Mouse (Mus musculus): Measurements from ENCODE around the gene Mastl. TPM values are rescaled to one million over a fixed set of nuclear protein-coding genes. Genes with fewer than 3 reads are reported as not detected.

Mastl gene
- polyA plus RNA-seq, 1 experiment from 2014 or later, result 8.5 TPM

DNA sequence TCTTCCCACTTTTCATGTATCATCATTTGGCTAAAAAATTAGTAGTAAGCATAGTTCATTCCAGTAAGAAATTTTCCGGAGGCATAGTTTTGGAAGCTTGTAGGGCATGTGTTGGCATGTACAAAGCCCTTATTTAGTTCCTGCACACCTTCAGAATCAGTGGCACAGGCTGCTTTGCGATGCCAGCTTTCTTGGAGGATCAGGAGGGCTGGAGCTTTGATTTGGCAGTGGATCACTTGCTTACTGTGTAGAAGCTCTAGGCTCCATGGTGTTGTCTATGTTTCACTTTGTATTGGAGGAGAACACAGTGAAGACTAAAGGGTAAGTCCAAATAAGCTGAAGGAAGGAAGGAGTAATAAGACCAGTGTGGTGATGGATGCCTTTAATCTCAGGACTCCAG, 85.3 kb downstream of the Mastl start:
- no peak overlapping the region for H3K9ac ChIP-seq (ENCODE audit: low read depth, low read length)
- no peak overlapping the region for H3K27ac ChIP-seq (replicated peaks; ENCODE audit: low read depth, low read length)
- H3K4me2 ChIP-seq (ENCODE audit: low read depth, low read length), result no peak overlapping the region
- ATAC-seq (ENCODE audit: low read depth), result no peak
- 0 out of 2 replicates have a peak, but pooled peaks cover 8% of the 10 kb centered on the region for H3K36me3 ChIP-seq (ENCODE audit: control insufficient read depth, insufficient read depth, low read length)
- no peak overlapping the region for H3K4me3 ChIP-seq (ENCODE audit: low read depth, low read length)
- H3K27me3 ChIP-seq (replicated peaks; ENCODE audit: control insufficient read depth, insufficient read depth, low read length), result no peaks in the 10 kb centered on the region
- 86% methylated on average over 2 of the region's 2 CpGs for WGBS
- H3K4me1 ChIP-seq (ENCODE audit: control insufficient read depth, insufficient read depth, low read length), result no peaks in the 10 kb centered on the region
- DNase-seq (ENCODE audit: low spot score), result no peak
- H3K9me3 ChIP-seq (ENCODE audit: control insufficient read depth, low read length), result no peaks in the 10 kb centered on the region

GRCm38 (mm10) chr2:23068894-23069744, 86.7 kb downstream of the Mastl start:
- no peaks in the 10 kb centered on the region for H3K4me1 ChIP-seq (ENCODE audit: control insufficient read depth, insufficient read depth, low read length)
- ATAC-seq (ENCODE audit: low read depth), result peak; percentile 92
- H3K27ac ChIP-seq (replicated peaks; ENCODE audit: low read depth, low read length), result peak overlapping the region; percentile 98
- H3K36me3 ChIP-seq (ENCODE audit: control insufficient read depth, insufficient read depth, low read length), result 0 out of 2 replicates have a peak, but pooled peaks cover 8% of the 10 kb centered on the region
- peak overlapping the region; percentile 96 for H3K4me2 ChIP-seq (ENCODE audit: low read depth, low read length)
- peak overlapping the region; percentile 81 for H3K9ac ChIP-seq (ENCODE audit: low read depth, low read length)
- H3K9me3 ChIP-seq (ENCODE audit: control insufficient read depth, low read length), result no peaks in the 10 kb centered on the region
- DNase-seq (ENCODE audit: low spot score), result peak; percentile 95
- no peaks in the 10 kb centered on the region for H3K27me3 ChIP-seq (replicated peaks; ENCODE audit: control insufficient read depth, insufficient read depth, low read length)
- 0% methylated on average over 48 of the region's 50 CpGs for WGBS
- peak overlapping the region; percentile 72 for H3K4me3 ChIP-seq (ENCODE audit: low read depth, low read length)

DNA sequence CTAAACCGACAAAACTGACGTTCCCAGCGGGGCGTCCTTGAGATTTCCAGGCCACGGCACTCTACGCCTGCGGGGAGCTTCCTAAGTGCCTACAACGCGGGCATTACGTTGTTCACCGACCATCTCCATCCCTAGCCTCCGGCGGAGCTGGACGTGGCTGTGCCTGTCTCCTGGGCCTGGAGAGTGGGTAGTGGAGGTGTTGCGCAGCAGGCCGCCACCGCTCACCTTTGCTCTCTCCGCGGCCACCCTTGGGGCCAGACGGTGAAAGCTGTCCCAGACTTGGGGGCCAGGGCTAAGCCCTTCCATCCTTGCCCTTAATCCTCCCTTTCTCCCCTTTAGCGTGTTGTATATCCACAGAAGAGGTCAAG, 87.5 kb downstream of the Mastl start:
- Histone ChIP-seq H3K4me1 (ENCODE audit: control insufficient read depth, insufficient read depth, low read length) (no peaks in the 10 kb centered on the region), H3K4me2 (ENCODE audit: low read depth, low read length) (peak overlapping the region; percentile 96), H3K27ac (replicated peaks; ENCODE audit: low read depth, low read length) (peak overlapping the region; percentile 98), H3K27me3 (replicated peaks; ENCODE audit: control insufficient read depth, insufficient read depth, low read length) (no peaks in the 10 kb centered on the region), H3K36me3 (ENCODE audit: control insufficient read depth, insufficient read depth, low read length) (0 out of 2 replicates have a peak, but pooled peaks cover 6% of the 10 kb centered on the region), H3K9ac (ENCODE audit: low read depth, low read length) (peak overlapping the region; percentile 81), H3K9me3 (ENCODE audit: control insufficient read depth, low read length) (no peaks in the 10 kb centered on the region), H3K4me3 (ENCODE audit: low read depth, low read length) (peak overlapping the region; percentile 72)
- peak; percentile 41 for ATAC-seq (ENCODE audit: low read depth)
- no peak for DNase-seq (ENCODE audit: low spot score)
- under 1% methylated on average over 20 of the region's 21 CpGs for WGBS

GRCm38 (mm10) chr2:23067552-23068369, 88.1 kb downstream of the Mastl start, which contains the start of gene Acbd5:
TSS of gene Acbd5 (plus strand) at chr2:23068167.
- Histone ChIP-seq H3K4me1 (ENCODE audit: control insufficient read depth, insufficient read depth, low read length) (no peaks in the 10 kb centered on the region), H3K9me3 (ENCODE audit: control insufficient read depth, low read length) (no peaks in the 10 kb centered on the region), H3K4me2 (ENCODE audit: low read depth, low read length) (peak within 1 kb of the TSS; percentile 96), H3K27ac (replicated peaks; ENCODE audit: low read depth, low read length) (peak within 1 kb of the TSS; percentile 98), H3K36me3 (ENCODE audit: control insufficient read depth, insufficient read depth, low read length) (0 out of 2 replicates have a peak, but pooled peaks cover 4% of the 10 kb centered on the region), H3K4me3 (ENCODE audit: low read depth, low read length) (peak within 1 kb of the TSS; percentile 72), H3K27me3 (replicated peaks; ENCODE audit: control insufficient read depth, insufficient read depth, low read length) (no peaks in the 10 kb centered on the region), H3K9ac (ENCODE audit: low read depth, low read length) (peak within 1 kb of the TSS; percentile 81)
- 3% methylated on average over 31 of the region's 34 CpGs for WGBS
- peak; percentile 95 for ATAC-seq (ENCODE audit: low read depth)
- DNase-seq (ENCODE audit: low spot score), result peak; percentile 99

Other genes starting within 250 kb of the Mastl start
- 49.9 and 50.8 TPM in 2 replicates for gene Abi1, start 115.8 kb downstream of the Mastl start, polyA plus RNA-seq (2014; fragmentation: Nextera tagmentation; extraction: Ambion mirVana)
- gene Acbd5, start 87.9 kb downstream of the Mastl start, polyA plus RNA-seq (2014; fragmentation: Nextera tagmentation; extraction: Ambion mirVana), result 27.1 and 28.8 TPM in 2 replicates
- 76.5 and 78.6 TPM in 2 replicates for gene Yme1l1, start 345 bp upstream of the Mastl start, polyA plus RNA-seq (2014; fragmentation: Nextera tagmentation; extraction: Ambion mirVana)
- gene 4931423N10Rik, start 51.5 kb upstream of the Mastl start, polyA plus RNA-seq (2014; fragmentation: Nextera tagmentation; extraction: Ambion mirVana), result 0.15 TPM in 1 of 2 replicates, not detected in the other
- gene Nxph2, start 165.2 kb upstream of the Mastl start, polyA plus RNA-seq (2014; fragmentation: Nextera tagmentation; extraction: Ambion mirVana), result 0.08 and 0.16 TPM in 2 replicates

Data from embryonic facial prominence, embryonic 14.5 days (tissue).